Mouse (Mus musculus): ENCODE data around the gene Sult2b1. TPM values are rescaled to one million over a fixed set of nuclear protein-coding genes. Genes with fewer than 3 reads are reported as not detected.

Sult2b1 gene
- polyA plus RNA-seq, 1 experiment from 2014 or later: 1.4 TPM

DNA sequence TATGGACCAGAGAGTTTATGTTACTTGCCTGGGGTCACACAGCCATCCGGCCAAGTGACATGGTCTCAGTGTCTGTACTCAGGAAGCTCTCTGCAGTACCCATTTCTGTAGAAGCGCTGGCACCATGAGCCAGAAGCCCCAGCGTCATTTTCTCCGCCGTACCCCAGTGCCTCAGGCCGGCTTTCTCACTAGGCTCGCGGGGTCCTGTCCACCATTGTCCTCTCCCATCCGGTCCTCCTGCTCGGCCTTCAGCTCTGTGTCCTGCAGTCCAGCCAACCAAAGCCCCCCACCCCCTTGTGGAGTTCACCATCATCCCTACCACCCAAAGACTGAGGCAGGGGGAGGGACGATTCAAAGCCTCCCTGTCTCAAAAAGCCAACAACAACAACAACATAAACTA, 82.9 kb downstream of the Sult2b1 start:
- 83% methylated on average over 11 of the region's 11 CpGs for WGBS
- ATAC-seq (replicated peaks; ENCODE audit: low FRiP score): no peak
- Histone ChIP-seq H3K4me3 (ENCODE audit: low read depth, low read length) (no peak overlapping the region), H3K9me3 (ENCODE audit: control insufficient read depth, low read length) (no peaks in the 10 kb centered on the region), H3K27me3 (ENCODE audit: control insufficient read depth, insufficient read depth, low read length) (peaks cover 20% of the 10 kb centered on the region), H3K4me2 (ENCODE audit: low read depth, low read length, severe bottlenecking) (no peak overlapping the region), H3K9ac (ENCODE audit: low read length) (no peak overlapping the region), H3K4me1 (replicated peaks; ENCODE audit: control insufficient read depth, insufficient read depth, low read length) (peaks cover 22% of the 10 kb centered on the region), H3K27ac (ENCODE audit: low read depth, low read length) (no peak overlapping the region), H3K36me3 (ENCODE audit: control insufficient read depth, insufficient read depth, low read length) (no peaks in the 10 kb centered on the region)
- peak; percentile 47 for DNase-seq (ENCODE audit: low spot score)

DNA sequence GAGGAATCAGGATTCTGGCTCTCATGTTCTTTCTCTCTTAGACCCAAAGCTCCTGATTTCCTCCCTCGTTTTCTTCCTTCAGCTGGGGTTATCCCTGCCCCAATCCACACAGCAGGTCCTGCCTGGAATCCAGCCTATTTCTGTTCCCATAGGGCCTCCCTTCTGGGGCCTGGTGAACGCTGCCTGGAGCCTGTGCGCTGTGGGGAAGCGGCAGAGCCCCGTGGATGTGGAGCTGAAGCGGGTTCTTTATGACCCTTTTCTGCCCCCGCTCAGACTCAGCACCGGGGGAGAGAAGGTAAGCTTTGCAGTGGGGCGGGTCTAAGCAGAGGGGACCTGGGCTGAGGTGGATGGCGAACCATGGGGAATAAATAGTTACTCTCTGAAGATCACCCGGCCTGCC, 83.4 kb downstream of the Sult2b1 start:
- WGBS: 28% methylated on average over 11 of the region's 11 CpGs
- Histone ChIP-seq H3K4me3 (ENCODE audit: low read depth, low read length) (no peak overlapping the region), H3K27me3 (ENCODE audit: control insufficient read depth, insufficient read depth, low read length) (peaks cover 20% of the 10 kb centered on the region), H3K9me3 (ENCODE audit: control insufficient read depth, low read length) (no peaks in the 10 kb centered on the region), H3K9ac (ENCODE audit: low read length) (peak overlapping the region; percentile 4; the same call in 1 of the 2 replicates), H3K4me1 (replicated peaks; ENCODE audit: control insufficient read depth, insufficient read depth, low read length) (peaks cover 17% of the 10 kb centered on the region), H3K27ac (ENCODE audit: low read depth, low read length) (no peak overlapping the region), H3K4me2 (ENCODE audit: low read depth, low read length, severe bottlenecking) (peak overlapping the region; percentile 3; the same call in 1 of the 2 replicates), H3K36me3 (ENCODE audit: control insufficient read depth, insufficient read depth, low read length) (no peaks in the 10 kb centered on the region)
- DNase-seq (ENCODE audit: low spot score) (peak; percentile 56), ATAC-seq (replicated peaks; ENCODE audit: low FRiP score) (no peak)

DNA sequence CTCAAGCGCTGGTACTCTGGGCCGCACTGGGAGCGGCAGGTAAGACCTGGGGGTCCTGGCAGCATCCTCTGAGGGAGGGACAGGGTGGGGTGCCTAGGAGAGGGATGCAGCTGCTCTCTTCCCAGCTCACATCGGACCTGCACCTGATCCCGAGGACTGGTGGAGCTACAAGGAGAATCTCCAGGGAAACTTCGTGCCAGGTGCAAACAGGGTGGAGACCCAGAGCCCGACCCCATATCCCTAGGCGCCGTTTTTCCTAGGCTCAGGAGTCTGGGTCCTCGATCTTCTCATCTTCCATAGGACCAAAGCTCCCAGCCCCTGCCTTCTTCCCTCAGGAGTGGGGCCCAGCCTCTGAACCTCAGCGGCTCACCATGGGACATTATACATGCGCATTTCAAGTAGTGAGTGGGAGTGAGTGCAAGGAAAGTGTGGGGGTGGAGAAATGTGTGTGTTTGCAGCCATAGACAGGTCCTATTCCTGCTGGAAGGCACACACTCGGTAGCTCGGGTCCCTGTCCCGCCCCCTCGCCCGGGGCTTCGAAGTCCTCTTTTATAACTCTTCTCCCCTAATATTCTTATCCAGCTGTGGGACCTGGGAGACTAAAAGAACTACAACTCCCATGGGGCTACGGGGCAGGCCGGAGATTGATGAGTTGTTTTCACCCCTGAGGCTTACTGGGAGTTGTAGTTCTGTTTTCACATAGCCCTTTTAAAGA, 84.0 kb downstream of the Sult2b1 start:
- peaks cover 11% of the 10 kb centered on the region for H3K4me1 ChIP-seq (replicated peaks; ENCODE audit: control insufficient read depth, insufficient read depth, low read length)
- H3K4me2 ChIP-seq (ENCODE audit: low read depth, low read length, severe bottlenecking): peak overlapping the region; percentile 70
- 1% methylated on average over 20 of the region's 20 CpGs for WGBS
- H3K27ac ChIP-seq (ENCODE audit: low read depth, low read length): no peak overlapping the region
- H3K27me3 ChIP-seq (ENCODE audit: control insufficient read depth, insufficient read depth, low read length): peaks cover 20% of the 10 kb centered on the region
- H3K36me3 ChIP-seq (ENCODE audit: control insufficient read depth, insufficient read depth, low read length): no peaks in the 10 kb centered on the region
- ATAC-seq (replicated peaks; ENCODE audit: low FRiP score) (peak; percentile 28; the same call in 1 of the 2 replicates), DNase-seq (ENCODE audit: low spot score) (peak; percentile 76)
- peak overlapping the region; percentile 62 for H3K9ac ChIP-seq (ENCODE audit: low read length)
- no peaks in the 10 kb centered on the region for H3K9me3 ChIP-seq (ENCODE audit: control insufficient read depth, low read length)
- H3K4me3 ChIP-seq (ENCODE audit: low read depth, low read length): peak overlapping the region; percentile 32

DNA sequence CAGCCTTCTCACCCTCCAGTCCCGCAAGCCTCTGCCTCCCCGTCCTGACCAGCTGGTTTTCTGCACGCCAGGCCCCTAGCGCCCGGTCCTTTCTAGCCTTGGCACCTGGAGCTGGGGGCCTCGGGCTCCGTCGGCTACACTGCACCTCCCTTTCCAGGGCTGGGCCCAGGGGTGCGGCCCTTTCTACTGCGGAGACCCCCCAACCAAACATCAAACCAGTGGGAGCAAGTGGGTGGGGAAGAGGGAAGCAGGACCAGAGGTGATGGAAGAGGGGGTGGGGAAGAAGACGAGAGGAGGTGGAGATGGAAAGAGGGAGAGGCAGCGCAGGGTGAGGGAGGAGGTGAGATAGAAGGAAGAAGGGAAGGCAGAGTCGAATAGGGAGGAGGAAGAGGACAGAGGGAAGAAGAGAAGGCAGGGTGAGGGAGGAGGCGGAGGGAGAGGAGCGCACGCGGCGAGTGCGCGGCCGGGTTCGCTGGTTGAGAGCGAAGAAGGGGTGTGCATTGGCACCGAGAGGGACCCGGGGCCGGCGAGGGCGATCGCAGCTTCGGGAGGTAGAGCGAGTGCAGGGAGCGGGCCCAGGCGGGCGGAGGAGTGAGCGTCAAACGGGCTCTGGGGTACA, 84.8 kb downstream of the Sult2b1 start, which contains the start of gene Car11:
Car11 (plus strand) TSS at position 321 of the 619 bp plus-strand sequence.
- Histone ChIP-seq H3K4me2 (ENCODE audit: low read depth, low read length, severe bottlenecking) (peak within 1 kb of the TSS; percentile 70), H3K9me3 (ENCODE audit: control insufficient read depth, low read length) (no peaks in the 10 kb centered on the region), H3K4me1 (replicated peaks; ENCODE audit: control insufficient read depth, insufficient read depth, low read length) (peaks cover 10% of the 10 kb centered on the region), H3K9ac (ENCODE audit: low read length) (peak within 1 kb of the TSS; percentile 62), H3K4me3 (ENCODE audit: low read depth, low read length) (peak within 1 kb of the TSS; percentile 32), H3K27me3 (ENCODE audit: control insufficient read depth, insufficient read depth, low read length) (peaks cover 20% of the 10 kb centered on the region), H3K36me3 (ENCODE audit: control insufficient read depth, insufficient read depth, low read length) (no peaks in the 10 kb centered on the region), H3K27ac (ENCODE audit: low read depth, low read length) (no peak within 1 kb of the TSS)
- ATAC-seq (replicated peaks; ENCODE audit: low FRiP score): no peak
- under 1% methylated on average over 36 of the region's 36 CpGs for WGBS
- peak; percentile 65 for DNase-seq (ENCODE audit: low spot score)

DNA sequence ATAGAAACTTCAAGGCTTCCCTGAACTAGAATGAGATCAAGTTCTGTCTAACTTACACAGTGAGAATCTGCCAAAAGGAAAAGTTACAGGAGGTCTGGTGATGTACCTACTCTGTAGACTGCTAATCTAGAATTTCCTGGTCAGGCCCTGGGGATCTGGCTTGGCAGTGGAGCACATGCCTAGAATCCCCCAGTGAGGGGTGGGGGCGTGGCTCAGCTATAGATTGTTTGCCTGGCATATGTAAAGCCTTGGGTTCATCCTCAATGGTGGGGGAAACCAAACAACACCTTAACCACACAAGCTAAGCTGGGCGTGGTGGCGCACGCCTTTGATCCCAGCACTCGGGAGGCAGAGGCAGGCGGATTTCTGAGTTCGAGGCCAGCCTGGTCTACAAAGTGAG, 86.6 kb downstream of the Sult2b1 start:
- H3K27ac ChIP-seq (ENCODE audit: low read depth, low read length): no peak overlapping the region
- no peak for DNase-seq (ENCODE audit: low spot score)
- H3K27me3 ChIP-seq (ENCODE audit: control insufficient read depth, insufficient read depth, low read length): peaks cover 20% of the 10 kb centered on the region
- H3K4me1 ChIP-seq (replicated peaks; ENCODE audit: control insufficient read depth, insufficient read depth, low read length): peaks cover 7% of the 10 kb centered on the region
- H3K4me2 ChIP-seq (ENCODE audit: low read depth, low read length, severe bottlenecking): no peak overlapping the region
- WGBS: 82% methylated on average over 6 of the region's 7 CpGs
- ATAC-seq (replicated peaks; ENCODE audit: low FRiP score): no peak
- H3K36me3 ChIP-seq (ENCODE audit: control insufficient read depth, insufficient read depth, low read length): no peaks in the 10 kb centered on the region
- no peak overlapping the region for H3K4me3 ChIP-seq (ENCODE audit: low read depth, low read length)
- H3K9ac ChIP-seq (ENCODE audit: low read length): no peak overlapping the region
- H3K9me3 ChIP-seq (ENCODE audit: control insufficient read depth, low read length): no peaks in the 10 kb centered on the region

DNA sequence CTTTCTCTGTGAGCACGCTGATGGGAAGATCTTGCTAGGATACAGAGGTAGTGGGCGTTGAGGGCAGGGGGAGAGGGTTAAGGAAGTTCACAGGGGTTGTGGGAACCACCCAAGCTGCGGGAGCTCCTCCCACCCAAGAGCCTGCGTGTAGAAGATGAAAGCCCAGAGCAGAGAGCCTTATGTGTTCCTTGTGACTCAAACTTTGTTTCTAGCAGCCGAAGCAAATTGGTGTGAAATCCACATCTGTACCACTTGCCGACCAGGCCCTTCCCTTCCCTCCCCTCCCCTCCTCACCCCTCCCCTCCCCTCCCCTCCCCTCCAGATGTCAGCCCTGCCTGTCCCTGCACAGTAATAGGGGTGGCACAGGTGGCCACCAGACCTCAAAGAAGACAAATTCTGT, 89.4 kb downstream of the Sult2b1 start:
- Histone ChIP-seq H3K4me1 (replicated peaks; ENCODE audit: control insufficient read depth, insufficient read depth, low read length) (peaks cover 4% of the 10 kb centered on the region), H3K27me3 (ENCODE audit: control insufficient read depth, insufficient read depth, low read length) (peaks cover 16% of the 10 kb centered on the region), H3K9ac (ENCODE audit: low read length) (no peak overlapping the region), H3K27ac (ENCODE audit: low read depth, low read length) (no peak overlapping the region), H3K36me3 (ENCODE audit: control insufficient read depth, insufficient read depth, low read length) (no peaks in the 10 kb centered on the region), H3K9me3 (ENCODE audit: control insufficient read depth, low read length) (no peaks in the 10 kb centered on the region), H3K4me3 (ENCODE audit: low read depth, low read length) (no peak overlapping the region), H3K4me2 (ENCODE audit: low read depth, low read length, severe bottlenecking) (no peak overlapping the region)
- 48% methylated on average over 6 of the region's 6 CpGs for WGBS
- DNase-seq (ENCODE audit: low spot score) (no peak), ATAC-seq (replicated peaks; ENCODE audit: low FRiP score) (no peak)

DNA sequence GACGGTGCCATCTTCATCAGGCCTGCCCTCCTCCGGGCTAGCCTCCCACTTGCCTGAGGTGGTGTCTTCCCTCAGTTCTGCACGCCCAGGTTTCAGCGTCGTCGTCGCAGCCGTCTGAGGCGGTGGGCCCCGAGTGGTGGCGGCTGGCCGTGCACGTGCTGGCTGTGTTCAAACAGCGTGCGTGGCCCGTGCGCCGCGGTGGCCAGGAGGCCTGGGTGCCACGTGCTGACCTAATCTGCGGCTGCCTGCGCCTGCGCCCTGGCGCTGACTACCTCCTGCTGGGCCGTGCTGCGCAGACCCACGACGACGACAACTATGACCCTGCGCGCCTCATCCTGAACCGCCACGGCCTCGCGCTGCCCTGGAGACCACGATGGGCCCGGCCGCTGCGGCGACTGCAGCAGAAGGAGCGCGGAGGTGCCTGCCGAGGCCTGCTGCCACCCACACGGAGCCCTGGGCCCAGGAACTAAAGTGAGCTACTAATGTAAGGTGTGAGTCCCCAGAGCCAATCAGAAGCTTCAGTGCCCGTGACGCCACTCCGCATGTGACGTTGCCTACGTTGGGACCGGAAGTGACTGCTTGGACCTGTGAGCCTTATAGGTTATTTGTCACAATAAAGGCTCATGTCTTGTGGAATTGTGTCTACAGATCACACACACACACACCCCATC, 90.4 kb downstream of the Sult2b1 start, which contains the start of gene Sec1:
Sec1 (minus strand) TSS at position 482 of the 671 bp plus-strand sequence.
- Histone ChIP-seq H3K4me3 (ENCODE audit: low read depth, low read length) (no peak within 1 kb of the TSS), H3K9me3 (ENCODE audit: control insufficient read depth, low read length) (no peaks in the 10 kb centered on the region), H3K9ac (ENCODE audit: low read length) (no peak within 1 kb of the TSS), H3K27ac (ENCODE audit: low read depth, low read length) (no peak within 1 kb of the TSS), H3K4me2 (ENCODE audit: low read depth, low read length, severe bottlenecking) (no peak within 1 kb of the TSS), H3K4me1 (replicated peaks; ENCODE audit: control insufficient read depth, insufficient read depth, low read length) (no peaks in the 10 kb centered on the region), H3K27me3 (ENCODE audit: control insufficient read depth, insufficient read depth, low read length) (peaks cover 6% of the 10 kb centered on the region), H3K36me3 (ENCODE audit: control insufficient read depth, insufficient read depth, low read length) (no peaks in the 10 kb centered on the region)
- WGBS: 90% methylated on average over 50 of the region's 50 CpGs
- DNase-seq (ENCODE audit: low spot score) (no peak), ATAC-seq (replicated peaks; ENCODE audit: low FRiP score) (no peak)

DNA sequence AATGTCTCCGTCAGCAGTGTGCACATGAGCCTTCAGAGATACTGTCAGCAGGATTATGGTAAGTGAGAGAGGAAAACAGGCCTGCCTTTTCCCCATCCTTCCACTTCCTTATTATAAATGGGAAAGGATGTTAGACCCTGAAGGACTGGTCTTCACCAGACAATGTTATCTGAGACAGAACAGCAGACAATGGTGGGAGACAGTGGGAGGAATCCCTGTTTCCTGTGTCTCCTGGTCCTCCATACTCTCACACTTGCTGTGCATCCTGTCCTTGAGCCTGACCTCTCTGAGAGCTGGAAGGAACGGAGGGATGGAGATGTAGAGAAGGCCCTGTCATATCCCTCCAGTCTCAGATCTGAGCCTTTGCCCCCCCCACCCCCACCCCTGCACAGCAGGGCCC, 92.1 kb downstream of the Sult2b1 start:
- Histone ChIP-seq H3K9me3 (ENCODE audit: control insufficient read depth, low read length) (no peaks in the 10 kb centered on the region), H3K36me3 (ENCODE audit: control insufficient read depth, insufficient read depth, low read length) (no peaks in the 10 kb centered on the region), H3K27ac (ENCODE audit: low read depth, low read length) (no peak overlapping the region), H3K4me3 (ENCODE audit: low read depth, low read length) (no peak overlapping the region), H3K4me1 (replicated peaks; ENCODE audit: control insufficient read depth, insufficient read depth, low read length) (no peaks in the 10 kb centered on the region), H3K9ac (ENCODE audit: low read length) (no peak overlapping the region), H3K27me3 (ENCODE audit: control insufficient read depth, insufficient read depth, low read length) (no peaks in the 10 kb centered on the region), H3K4me2 (ENCODE audit: low read depth, low read length, severe bottlenecking) (no peak overlapping the region)
- 92% methylated on average over 2 of the region's 2 CpGs for WGBS
- ATAC-seq (replicated peaks; ENCODE audit: low FRiP score) (no peak), DNase-seq (ENCODE audit: low spot score) (no peak)
